Mouse (Mus musculus) lung, postnatal 0 days (tissue): ENCODE measurements around the gene Ugt1a9.

Source experiments
- CTCF ChIP-seq: IDR thresholded peaks from 2 replicates; pipeline ENCODE4 v1.5.1; 2016; ENCODE audit warnings: antibody characterized with exemption, mild to moderate bottlenecking
- EP300 ChIP-seq: IDR thresholded peaks from 2 replicates; pipeline ENCODE4 v1.6.1; 2016; ENCODE audit warnings: antibody characterized with exemption, mild to moderate bottlenecking, control low read depth

GRCm38 (mm10) chr1:88264237-88264868 is 193.8 kb downstream of the Ugt1a9 start:
- TF ChIP-seq CTCF: no peak
- no peak for TF ChIP-seq EP300
